Mouse (Mus musculus) olfactory bulb, adult 2 months (tissue): Measurements from ENCODE around the gene Smc3.

ENCODE experiments used
- CTCF ChIP-seq: fragments of 200-500 bp; IDR thresholded peaks from 2 replicates; pipeline ENCODE4 v1.5.1; 2012; ENCODE audit warnings: low read depth, mild to moderate bottlenecking, low read length, moderate library complexity; ENCODE audit not compliant: insufficient read depth
- POLR2A ChIP-seq: fragments of 200-500 bp; IDR thresholded peaks from 2 replicates; pipeline ENCODE4 v1.6.1; 2012; ENCODE audit warnings: mild to moderate bottlenecking, low read depth, low read length, moderate library complexity; ENCODE audit not compliant: insufficient read depth

GRCm38 (mm10) chr19:53666708-53667107, 66.5 kb downstream of the Smc3 start:
- TF ChIP-seq CTCF (no peak), POLR2A (no peak)
